Mouse (Mus musculus): ENCODE measurements at regions not wholly inside any gene's neighbourhood (a gene's known extent, or its start where the extent isn't known, plus 50 kb on each side); places are given as distances from the start of the nearest gene placed in this dataset.

- H3K4me2 ChIP-seq (ENCODE audit: low read depth, low read length): no peak overlapping the region
- H3K9ac ChIP-seq (ENCODE audit: low read depth, low read length): no peak overlapping the region
- 83% methylated on average over 3 of the region's 3 CpGs for WGBS (ENCODE audit: insufficient replicate concordance)
- H3K4me3 ChIP-seq (ENCODE audit: low read depth, low read length): no peak overlapping the region
- H3K27me3 ChIP-seq (ENCODE audit: control insufficient read depth, insufficient read depth, low read depth, low read length): no peaks in the 10 kb centered on the region
- H3K36me3 ChIP-seq (ENCODE audit: control insufficient read depth, insufficient read depth): no peaks in the 10 kb centered on the region
- H3K4me1 ChIP-seq (ENCODE audit: control insufficient read depth, low read depth, low read length): no peaks in the 10 kb centered on the region
- ATAC-seq (ENCODE audit: low read depth): no peak
- no peaks in the 10 kb centered on the region for H3K9me3 ChIP-seq (replicated peaks; ENCODE audit: control insufficient read depth, low read length)
- no peak overlapping the region for H3K27ac ChIP-seq (ENCODE audit: low read length)
These were observed 167.1 kb downstream of the Drd1 start for GRCm38 (mm10) chr13:53888411-53888810.

- Histone ChIP-seq H3K9ac (ENCODE audit: low read depth, low read length) (no peak overlapping the region), H3K4me3 (ENCODE audit: low read depth, low read length) (no peak overlapping the region), H3K36me3 (ENCODE audit: control insufficient read depth, insufficient read depth) (no peaks in the 10 kb centered on the region), H3K27me3 (ENCODE audit: control insufficient read depth, insufficient read depth, low read depth, low read length) (no peaks in the 10 kb centered on the region), H3K27ac (ENCODE audit: low read length) (no peak overlapping the region), H3K9me3 (replicated peaks; ENCODE audit: control insufficient read depth, low read length) (no peaks in the 10 kb centered on the region), H3K4me1 (ENCODE audit: control insufficient read depth, low read depth, low read length) (no peaks in the 10 kb centered on the region), H3K4me2 (ENCODE audit: low read depth, low read length) (no peak overlapping the region)
- WGBS (ENCODE audit: insufficient replicate concordance): 65% methylated on average over 10 of the region's 10 CpGs
- ATAC-seq (ENCODE audit: low read depth): no peak
These were observed 169.7 kb downstream of the Drd1 start for GRCm38 (mm10) chr13:53885756-53886155.

- Histone ChIP-seq H3K9me3 (replicated peaks; ENCODE audit: control insufficient read depth, low read length) (no peaks in the 10 kb centered on the region), H3K4me1 (ENCODE audit: control insufficient read depth, low read depth, low read length) (no peaks in the 10 kb centered on the region), H3K27ac (ENCODE audit: low read length) (no peak overlapping the region), H3K27me3 (ENCODE audit: control insufficient read depth, insufficient read depth, low read depth, low read length) (no peaks in the 10 kb centered on the region), H3K36me3 (ENCODE audit: control insufficient read depth, insufficient read depth) (no peaks in the 10 kb centered on the region), H3K4me2 (ENCODE audit: low read depth, low read length) (no peak overlapping the region), H3K9ac (ENCODE audit: low read depth, low read length) (no peak overlapping the region), H3K4me3 (ENCODE audit: low read depth, low read length) (no peak overlapping the region)
- no peak for ATAC-seq (ENCODE audit: low read depth)
- WGBS (ENCODE audit: insufficient replicate concordance): 68% methylated on average over 6 of the region's 6 CpGs
These were observed 172.3 kb downstream of the Drd1 start for GRCm38 (mm10) chr13:53883206-53883605.

GRCm38 (mm10) chr13:53880466-53881250 lies 174.8 kb downstream of the Drd1 start:
- Histone ChIP-seq H3K27me3 (ENCODE audit: control insufficient read depth, insufficient read depth, low read depth, low read length) (no peaks in the 10 kb centered on the region), H3K4me3 (ENCODE audit: low read depth, low read length) (no peak overlapping the region), H3K9ac (ENCODE audit: low read depth, low read length) (no peak overlapping the region), H3K4me2 (ENCODE audit: low read depth, low read length) (no peak overlapping the region), H3K27ac (ENCODE audit: low read length) (no peak overlapping the region), H3K4me1 (ENCODE audit: control insufficient read depth, low read depth, low read length) (no peaks in the 10 kb centered on the region), H3K36me3 (ENCODE audit: control insufficient read depth, insufficient read depth) (no peaks in the 10 kb centered on the region), H3K9me3 (replicated peaks; ENCODE audit: control insufficient read depth, low read length) (no peaks in the 10 kb centered on the region)
- ATAC-seq (ENCODE audit: low read depth): no peak
- WGBS (ENCODE audit: insufficient replicate concordance): 62% methylated on average over 10 of the region's 10 CpGs

GRCm38 (mm10) chr13:53875546-53875945 lies 180.0 kb downstream of the Drd1 start:
- ATAC-seq (ENCODE audit: low read depth): no peak
- H3K4me2 ChIP-seq (ENCODE audit: low read depth, low read length): no peak overlapping the region
- WGBS (ENCODE audit: insufficient replicate concordance): 62% methylated on average over 4 of the region's 4 CpGs

GRCm38 (mm10) chr13:53865323-53865722 lies 190.2 kb downstream of the Drd1 start:
- WGBS (ENCODE audit: insufficient replicate concordance): 61% methylated on average over 5 of the region's 5 CpGs
- no peak for ATAC-seq (ENCODE audit: low read depth)
- H3K27me3 ChIP-seq (ENCODE audit: control insufficient read depth, insufficient read depth, low read depth, low read length): no peaks in the 10 kb centered on the region
- no peak overlapping the region for H3K27ac ChIP-seq (ENCODE audit: low read length)
- no peaks in the 10 kb centered on the region for H3K9me3 ChIP-seq (replicated peaks; ENCODE audit: control insufficient read depth, low read length)
- H3K4me2 ChIP-seq (ENCODE audit: low read depth, low read length): no peak overlapping the region
- no peak overlapping the region for H3K4me3 ChIP-seq (ENCODE audit: low read depth, low read length)
- H3K9ac ChIP-seq (ENCODE audit: low read depth, low read length): no peak overlapping the region
- no peaks in the 10 kb centered on the region for H3K36me3 ChIP-seq (ENCODE audit: control insufficient read depth, insufficient read depth)
- no peaks in the 10 kb centered on the region for H3K4me1 ChIP-seq (ENCODE audit: control insufficient read depth, low read depth, low read length)

More at GRCm38 (mm10) chr13:53875546-53875945, 180.0 kb downstream of the Drd1 start:
- Histone ChIP-seq H3K27me3 (ENCODE audit: control insufficient read depth, insufficient read depth, low read depth, low read length) (no peaks in the 10 kb centered on the region), H3K4me3 (ENCODE audit: low read depth, low read length) (no peak overlapping the region), H3K4me1 (ENCODE audit: control insufficient read depth, low read depth, low read length) (no peaks in the 10 kb centered on the region), H3K9ac (ENCODE audit: low read depth, low read length) (no peak overlapping the region), H3K9me3 (replicated peaks; ENCODE audit: control insufficient read depth, low read length) (no peaks in the 10 kb centered on the region), H3K27ac (ENCODE audit: low read length) (no peak overlapping the region), H3K36me3 (ENCODE audit: control insufficient read depth, insufficient read depth) (no peaks in the 10 kb centered on the region)

- Histone ChIP-seq H3K27me3 (ENCODE audit: control insufficient read depth, insufficient read depth, low read depth, low read length) (no peaks in the 10 kb centered on the region), H3K9ac (ENCODE audit: low read depth, low read length) (no peak overlapping the region), H3K9me3 (replicated peaks; ENCODE audit: control insufficient read depth, low read length) (no peaks in the 10 kb centered on the region), H3K4me2 (ENCODE audit: low read depth, low read length) (no peak overlapping the region), H3K27ac (ENCODE audit: low read length) (no peak overlapping the region), H3K4me3 (ENCODE audit: low read depth, low read length) (no peak overlapping the region), H3K36me3 (ENCODE audit: control insufficient read depth, insufficient read depth) (no peaks in the 10 kb centered on the region), H3K4me1 (ENCODE audit: control insufficient read depth, low read depth, low read length) (no peaks in the 10 kb centered on the region)
- 44% methylated on average over 4 of the region's 4 CpGs for WGBS (ENCODE audit: insufficient replicate concordance)
- ATAC-seq (ENCODE audit: low read depth): no peak
These were observed 193.2 kb downstream of the Drd1 start for GRCm38 (mm10) chr13:53862336-53862735.

- ATAC-seq (ENCODE audit: low read depth): no peak
- H3K4me1 ChIP-seq (ENCODE audit: control insufficient read depth, low read depth, low read length): no peaks in the 10 kb centered on the region
- H3K36me3 ChIP-seq (ENCODE audit: control insufficient read depth, insufficient read depth): no peaks in the 10 kb centered on the region
- 39% methylated on average over 2 of the region's 2 CpGs for WGBS (ENCODE audit: insufficient replicate concordance)
- H3K27ac ChIP-seq (ENCODE audit: low read length): no peak overlapping the region
- no peaks in the 10 kb centered on the region for H3K9me3 ChIP-seq (replicated peaks; ENCODE audit: control insufficient read depth, low read length)
- no peak overlapping the region for H3K4me2 ChIP-seq (ENCODE audit: low read depth, low read length)
- no peak overlapping the region for H3K9ac ChIP-seq (ENCODE audit: low read depth, low read length)
- H3K4me3 ChIP-seq (ENCODE audit: low read depth, low read length): no peak overlapping the region
- no peaks in the 10 kb centered on the region for H3K27me3 ChIP-seq (ENCODE audit: control insufficient read depth, insufficient read depth, low read depth, low read length)
These were observed 201.3 kb downstream of the Drd1 start for GRCm38 (mm10) chr13:53854196-53854595.

GRCm38 (mm10) chr13:53850146-53850545 lies 205.4 kb downstream of the Drd1 start:
- 59% methylated on average over 9 of the region's 9 CpGs for WGBS (ENCODE audit: insufficient replicate concordance)
- H3K9ac ChIP-seq (ENCODE audit: low read depth, low read length): no peak overlapping the region
- no peaks in the 10 kb centered on the region for H3K27me3 ChIP-seq (ENCODE audit: control insufficient read depth, insufficient read depth, low read depth, low read length)
- no peaks in the 10 kb centered on the region for H3K4me1 ChIP-seq (ENCODE audit: control insufficient read depth, low read depth, low read length)
- no peak overlapping the region for H3K4me3 ChIP-seq (ENCODE audit: low read depth, low read length)
- H3K4me2 ChIP-seq (ENCODE audit: low read depth, low read length): no peak overlapping the region
- H3K27ac ChIP-seq (ENCODE audit: low read length): no peak overlapping the region
- no peak for ATAC-seq (ENCODE audit: low read depth)
- no peaks in the 10 kb centered on the region for H3K9me3 ChIP-seq (replicated peaks; ENCODE audit: control insufficient read depth, low read length)
- no peaks in the 10 kb centered on the region for H3K36me3 ChIP-seq (ENCODE audit: control insufficient read depth, insufficient read depth)

Data from liver, embryonic 16.5 days (tissue).